Mouse (Mus musculus): ENCODE results near the gene Eno1.

DNA sequence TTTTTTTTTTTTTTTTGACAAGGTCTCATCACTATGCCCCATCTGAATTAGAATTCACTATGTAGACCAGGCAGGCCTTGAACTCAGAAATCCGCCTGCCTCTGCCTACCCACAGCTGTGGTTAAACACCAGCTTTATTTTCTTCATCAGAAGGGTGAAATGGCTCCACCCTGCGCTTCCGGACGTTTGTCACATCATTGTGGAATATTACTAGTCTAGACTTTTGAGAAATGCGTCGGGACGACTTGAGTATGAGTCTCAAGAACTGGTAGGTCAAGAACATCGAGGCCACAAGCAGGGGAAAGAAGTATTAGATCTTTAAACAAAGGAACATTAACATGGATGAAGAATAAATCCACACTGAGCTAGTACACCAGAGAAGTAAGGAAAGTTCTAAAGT lies 490 bp upstream of the Eno1 start:
- no peak for TF ChIP-seq CTCF (IDR thresholded peaks at IDR 0.05; ENCODE audit: low read depth, low read length)
- TF ChIP-seq EP300 (IDR thresholded peaks at IDR 0.05; ENCODE audit: insufficient read depth, low read depth, low read length), result no peak
- TF ChIP-seq POLR2A (IDR thresholded peaks at IDR 0.05; ENCODE audit: insufficient read depth, low read length), result no peak
